Mouse (Mus musculus) kidney, embryonic 14.5 days (tissue): ENCODE data around the gene Stk11. TPM values are rescaled to one million over a fixed set of nuclear protein-coding genes. Genes with fewer than 3 reads are reported as not detected.
A peak's percentile ranks its signal among the peaks of the same experiment; 100 is the strongest.

Experiments used
- ATAC-seq: fragments of 200-750 bp; cut with Nextera tagmentation; 2 replicates; pipeline ENCODE4 v1.8.0; 2017; ENCODE audit warnings: moderate number of reproducible peaks, mild to moderate bottlenecking, moderate TSS enrichment, moderate library complexity; ENCODE audit not compliant: low FRiP score, low TSS enrichment
- H3K27ac ChIP-seq: fragments of 300-500 bp; sonication (generic); 2 replicates; pipeline ENCODE4 v1.5.1; 2014; ENCODE audit warnings: low read depth, mild to moderate bottlenecking, low read length, moderate library complexity, mixed read lengths
- H3K27me3 ChIP-seq: fragments of 300-500 bp; sonication (generic); 2 replicates; pipeline ENCODE4 v1.6.1; 2014; ENCODE audit warnings: mild to moderate bottlenecking, low read length; ENCODE audit not compliant: control insufficient read depth, insufficient read depth
- H3K36me3 ChIP-seq: fragments of 300-500 bp; sonication (generic); 2 replicates; pipeline ENCODE4 v1.6.1; 2014; ENCODE audit warnings: low read length, mixed read lengths; ENCODE audit not compliant: control insufficient read depth, insufficient read depth
- H3K4me1 ChIP-seq: fragments of 300-500 bp; sonication (generic); 2 replicates; pipeline ENCODE4 v1.6.1; 2014; ENCODE audit warnings: low read length, mixed read lengths; ENCODE audit not compliant: control insufficient read depth, insufficient read depth
- H3K4me2 ChIP-seq: fragments of 300-500 bp; sonication (generic); replicated peaks from 2 replicates; pipeline ENCODE4 v1.6.1; 2014; ENCODE audit warnings: low read depth, mild to moderate bottlenecking, low read length
- H3K4me3 ChIP-seq: fragments of 300-500 bp; sonication (generic); 2 replicates; pipeline ENCODE4 v1.5.1; 2014; ENCODE audit warnings: mild to moderate bottlenecking, low read length
- H3K9ac ChIP-seq: fragments of 300-500 bp; sonication (generic); 2 replicates; pipeline ENCODE4 v1.6.1; 2014; ENCODE audit warnings: low read depth, mild to moderate bottlenecking, low read length, moderate library complexity
- H3K9me3 ChIP-seq: fragments of 300-500 bp; sonication (generic); 2 replicates; pipeline ENCODE4 v1.6.1; 2016; ENCODE audit warnings: low read length; ENCODE audit not compliant: control insufficient read depth
- WGBS: fragments of 180-500 bp; shearing (Covaris S2); extraction: QIAGEN DNeasy Blood & Tissue Kit; methylation state at CpG from one replicate; pipeline ENCODE4 v1.1.7; 2014; 5-methylcytosine and 5-hydroxymethylcytosine counted together
- polyA plus RNA-seq: library from polyadenylated mRNA; unstranded; fragments of >200 nt; fragmentation: Nextera tagmentation; extraction: Ambion mirVana; gene quantifications from 2 replicates; pipeline ENCODE4 v1.2.1, GENCODE M21; 2014

Stk11 gene
- polyA plus RNA-seq, 1 experiment from 2014 or later = 26.6 TPM

- no peak overlapping the region for H3K27ac ChIP-seq
- H3K4me3 ChIP-seq = no peak overlapping the region
- no peaks in the 10 kb centered on the region for H3K9me3 ChIP-seq
- H3K9ac ChIP-seq = no peak overlapping the region
- peaks cover 36% of the 10 kb centered on the region for H3K4me1 ChIP-seq
- peaks cover 33% of the 10 kb centered on the region for H3K36me3 ChIP-seq
- H3K27me3 ChIP-seq = no peaks in the 10 kb centered on the region
- no peak overlapping the region for H3K4me2 ChIP-seq
- 94% methylated on average over 7 of the region's 7 CpGs for WGBS
- ATAC-seq = no peak
Measured at GRCm38 (mm10) chr10:80143664-80144063, 28.1 kb downstream of the Stk11 start.

GRCm38 (mm10) chr10:80144159-80144558 is 28.6 kb downstream of the Stk11 start:
- Histone ChIP-seq H3K4me1 (peaks cover 34% of the 10 kb centered on the region), H3K27me3 (no peaks in the 10 kb centered on the region), H3K9ac (no peak overlapping the region), H3K9me3 (no peaks in the 10 kb centered on the region), H3K4me2 (no peak overlapping the region), H3K4me3 (no peak overlapping the region), H3K27ac (no peak overlapping the region), H3K36me3 (peaks cover 33% of the 10 kb centered on the region)
- WGBS = 93% methylated on average over 12 of the region's 12 CpGs
- ATAC-seq = no peak

GRCm38 (mm10) chr10:80144864-80145838 is 29.5 kb downstream of the Stk11 start:
- no peaks in the 10 kb centered on the region for H3K9me3 ChIP-seq
- no peak overlapping the region for H3K9ac ChIP-seq
- H3K4me2 ChIP-seq = no peak overlapping the region
- peaks cover 33% of the 10 kb centered on the region for H3K36me3 ChIP-seq
- no peak for ATAC-seq
- H3K4me1 ChIP-seq = peaks cover 31% of the 10 kb centered on the region
- no peaks in the 10 kb centered on the region for H3K27me3 ChIP-seq
- no peak overlapping the region for H3K4me3 ChIP-seq
- 77% methylated on average over 20 of the region's 20 CpGs for WGBS
- H3K27ac ChIP-seq = peak overlapping the region; percentile 7; the same call in 1 of the 2 replicates

GRCm38 (mm10) chr10:80145896-80146295 is 30.3 kb downstream of the Stk11 start:
- no peaks in the 10 kb centered on the region for H3K9me3 ChIP-seq
- peak overlapping the region; percentile 7; the same call in 1 of the 2 replicates for H3K27ac ChIP-seq
- H3K4me1 ChIP-seq = peaks cover 30% of the 10 kb centered on the region
- 85% methylated on average over 6 of the region's 6 CpGs for WGBS
- no peak overlapping the region for H3K9ac ChIP-seq
- H3K4me2 ChIP-seq = no peak overlapping the region
- H3K36me3 ChIP-seq = peaks cover 33% of the 10 kb centered on the region
- no peak for ATAC-seq
- H3K27me3 ChIP-seq = no peaks in the 10 kb centered on the region
- no peak overlapping the region for H3K4me3 ChIP-seq

GRCm38 (mm10) chr10:80146568-80147011 is 31.0 kb downstream of the Stk11 start:
- peak overlapping the region; percentile 98; the same call in 1 of the 2 replicates for H3K27ac ChIP-seq
- H3K9me3 ChIP-seq = no peaks in the 10 kb centered on the region
- no peaks in the 10 kb centered on the region for H3K27me3 ChIP-seq
- peaks cover 39% of the 10 kb centered on the region for H3K36me3 ChIP-seq
- H3K4me2 ChIP-seq = no peak overlapping the region
- H3K4me1 ChIP-seq = peaks cover 27% of the 10 kb centered on the region
- H3K4me3 ChIP-seq = 0 out of 2 replicates have a peak overlapping the region, but pooled peaks have one; percentile 6
- 61% methylated on average over 4 of the region's 4 CpGs for WGBS
- no peak overlapping the region for H3K9ac ChIP-seq
- no peak for ATAC-seq

- Histone ChIP-seq H3K4me1 (peaks cover 29% of the 10 kb centered on the region), H3K27me3 (no peaks in the 10 kb centered on the region), H3K4me3 (peak overlapping the region; percentile 97), H3K36me3 (peaks cover 45% of the 10 kb centered on the region), H3K9me3 (no peaks in the 10 kb centered on the region), H3K9ac (peak overlapping the region; percentile 72), H3K4me2 (peak overlapping the region; percentile 87), H3K27ac (peak overlapping the region; percentile 98)
- peak; percentile 0; the same call in 1 of the 2 replicates for ATAC-seq
- 74% methylated on average over 5 of the region's 5 CpGs for WGBS
Measured at GRCm38 (mm10) chr10:80147146-80147718, 31.6 kb downstream of the Stk11 start.

GRCm38 (mm10) chr10:80147719-80148601 is 32.4 kb downstream of the Stk11 start, which contains the start of gene Midn:
TSS of gene Midn (plus strand) at chr10:80148272.
- peaks cover 34% of the 10 kb centered on the region for H3K4me1 ChIP-seq
- 2% methylated on average over 39 of the region's 42 CpGs for WGBS
- ATAC-seq = peak; percentile 53

GRCm38 (mm10) chr10:80148610-80149290 is 33.1 kb downstream of the Stk11 start:
- H3K27ac ChIP-seq = peak overlapping the region; percentile 98
- no peaks in the 10 kb centered on the region for H3K9me3 ChIP-seq
- H3K36me3 ChIP-seq = peaks cover 55% of the 10 kb centered on the region
- H3K4me1 ChIP-seq = peaks cover 41% of the 10 kb centered on the region
- H3K4me3 ChIP-seq = peak overlapping the region; percentile 97
- peak; percentile 43 for ATAC-seq
- WGBS = under 1% methylated on average over 53 of the region's 57 CpGs
- H3K27me3 ChIP-seq = no peaks in the 10 kb centered on the region
- H3K9ac ChIP-seq = peak overlapping the region; percentile 72
- H3K4me2 ChIP-seq = peak overlapping the region; percentile 87

More at GRCm38 (mm10) chr10:80147719-80148601, 32.4 kb downstream of the Stk11 start, which contains the start of gene Midn:
- Histone ChIP-seq H3K4me2 (peak within 1 kb of the TSS; percentile 87), H3K9ac (peak within 1 kb of the TSS; percentile 72), H3K27ac (peak within 1 kb of the TSS; percentile 98), H3K9me3 (no peaks in the 10 kb centered on the region), H3K27me3 (no peaks in the 10 kb centered on the region), H3K4me3 (peak within 1 kb of the TSS; percentile 97), H3K36me3 (peaks cover 51% of the 10 kb centered on the region)
